Comparison of ENCODE assay signal across 20 mouse cellular contexts in genomic region chr3:29963447-29963846, GRCm38 (mm10).
"Had no signal": no experiment of that assay in that cellular context is flagged by ENCODE, and none has a peak within 500 bp of the region (broad histone marks: within the 10 kb centered on the region; RNA-seq: fewer than 3 reads in every experiment).

No protein-coding gene starts in this region.

- H3K4me1 ChIP-seq: liver, embryonic 12.5 days; midbrain, embryonic 10.5 days; midbrain, embryonic 12.5 days; neural tube, embryonic 13.5 days; neural tube, embryonic 15.5 days had no signal

- DNase-seq: lung, adult 18-20 months; lung, postnatal 14 days; midbrain, embryonic 14.5 days; retina, postnatal 1 day; right cerebral cortex, adult 18-20 months; right cerebral cortex, postnatal 25 days; right cerebral cortex, postnatal 4 days; spleen, adult 18-20 months; thymus, adult 18-20 months; thymus, postnatal 14 days; thymus, postnatal 36 days had no signal

- H3K36me3 ChIP-seq: liver, embryonic 12.5 days; neural tube, embryonic 13.5 days; neural tube, embryonic 15.5 days had no signal

- H3K27me3 ChIP-seq: liver, embryonic 12.5 days; midbrain, embryonic 12.5 days; neural tube, embryonic 13.5 days; neural tube, embryonic 15.5 days had no signal

- H3K9ac ChIP-seq: liver, embryonic 12.5 days; liver, embryonic 14.5 days; midbrain, embryonic 12.5 days; neural tube, embryonic 13.5 days; neural tube, embryonic 15.5 days had no signal

- H3K4me3 ChIP-seq: liver, embryonic 12.5 days; midbrain, embryonic 10.5 days; midbrain, embryonic 12.5 days; myocyte; neural tube, embryonic 13.5 days; neural tube, embryonic 15.5 days had no signal

- H3K27ac ChIP-seq: liver, embryonic 12.5 days; liver, embryonic 14.5 days; midbrain, embryonic 10.5 days; midbrain, embryonic 12.5 days; neural tube, embryonic 13.5 days; neural tube, embryonic 15.5 days had no signal

- ATAC-seq: liver, embryonic 12.5 days; lung, postnatal 0 days; midbrain, embryonic 16.5 days had no signal

- H3K9me3 ChIP-seq: liver, embryonic 12.5 days; midbrain, embryonic 10.5 days; midbrain, embryonic 12.5 days; neural tube, embryonic 13.5 days; neural tube, embryonic 15.5 days had no signal

- H3K4me2 ChIP-seq: liver, embryonic 12.5 days; midbrain, embryonic 12.5 days; neural tube, embryonic 13.5 days; neural tube, embryonic 15.5 days had no signal
